Mouse (Mus musculus) lung, adult 2 months (tissue): ENCODE results near the gene Galr3.

Source experiments
- CTCF ChIP-seq: fragments of 200-500 bp; IDR thresholded peaks from 2 replicates; pipeline ENCODE4 v1.5.1; 2011; ENCODE audit warnings: mild to moderate bottlenecking, low read length, control low read depth; ENCODE audit not compliant: insufficient read depth
- POLR2A ChIP-seq: fragments of 200-500 bp; IDR thresholded peaks from 2 replicates; pipeline ENCODE4 v1.6.1; 2011; ENCODE audit warnings: low read depth, mild to moderate bottlenecking, control low read depth, low read length, borderline replicate concordance; ENCODE audit errors: extremely low read depth

GRCm38 (mm10) chr15:79002036-79002435 lies 39.6 kb upstream of the Galr3 start:
- TF ChIP-seq CTCF (no peak), POLR2A (no peak)
